Mouse (Mus musculus) left cerebral cortex, adult 18-20 months (tissue): ENCODE measurements around the gene Fbxo6. TPM values are rescaled to one million over a fixed set of nuclear protein-coding genes. Genes with fewer than 3 reads are reported as not detected.
A peak's percentile ranks its signal among the peaks of the same experiment; 100 is the strongest.

ENCODE experiments used
- DNase-seq, 2 experiments: peaks; one replicate each; pipeline ENCODE4 v3.0.0; 2021 to 2022; ENCODE audit warnings: low spot score in 2 of 2, mixed read lengths in 1 of 2
- total RNA-seq, 2 experiments: library from RNA; stranded (reverse); gene quantifications; 2 replicates each; pipeline ENCODE4 v1.2.3; 2021

Gene Fbxo6
- total RNA-seq, 2 experiments from 2014 or later, result 32.1 to 35.3 TPM

DNA sequence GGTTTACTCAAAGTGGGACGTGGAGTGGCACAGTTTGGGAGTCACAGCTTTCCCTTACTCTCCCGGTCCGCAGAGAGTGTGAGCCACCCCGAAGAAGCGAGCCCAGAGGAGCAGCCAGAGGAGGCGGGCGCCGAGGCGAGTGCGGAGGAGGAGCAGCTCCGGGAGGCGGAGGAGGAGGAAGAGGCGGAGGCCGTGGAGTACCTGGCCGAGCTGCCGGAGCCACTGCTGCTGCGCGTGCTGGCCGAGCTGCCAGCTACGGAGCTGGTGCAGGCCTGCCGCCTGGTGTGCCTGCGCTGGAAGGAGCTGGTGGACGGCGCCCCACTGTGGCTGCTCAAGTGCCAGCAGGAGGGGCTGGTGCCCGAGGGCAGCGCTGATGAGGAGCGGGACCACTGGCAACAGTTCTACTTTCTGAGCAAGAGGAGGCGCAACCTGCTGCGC, 12.1 kb upstream of the Fbxo6 start:
- DNase-seq, result peak; percentile 77 to 81

DNA sequence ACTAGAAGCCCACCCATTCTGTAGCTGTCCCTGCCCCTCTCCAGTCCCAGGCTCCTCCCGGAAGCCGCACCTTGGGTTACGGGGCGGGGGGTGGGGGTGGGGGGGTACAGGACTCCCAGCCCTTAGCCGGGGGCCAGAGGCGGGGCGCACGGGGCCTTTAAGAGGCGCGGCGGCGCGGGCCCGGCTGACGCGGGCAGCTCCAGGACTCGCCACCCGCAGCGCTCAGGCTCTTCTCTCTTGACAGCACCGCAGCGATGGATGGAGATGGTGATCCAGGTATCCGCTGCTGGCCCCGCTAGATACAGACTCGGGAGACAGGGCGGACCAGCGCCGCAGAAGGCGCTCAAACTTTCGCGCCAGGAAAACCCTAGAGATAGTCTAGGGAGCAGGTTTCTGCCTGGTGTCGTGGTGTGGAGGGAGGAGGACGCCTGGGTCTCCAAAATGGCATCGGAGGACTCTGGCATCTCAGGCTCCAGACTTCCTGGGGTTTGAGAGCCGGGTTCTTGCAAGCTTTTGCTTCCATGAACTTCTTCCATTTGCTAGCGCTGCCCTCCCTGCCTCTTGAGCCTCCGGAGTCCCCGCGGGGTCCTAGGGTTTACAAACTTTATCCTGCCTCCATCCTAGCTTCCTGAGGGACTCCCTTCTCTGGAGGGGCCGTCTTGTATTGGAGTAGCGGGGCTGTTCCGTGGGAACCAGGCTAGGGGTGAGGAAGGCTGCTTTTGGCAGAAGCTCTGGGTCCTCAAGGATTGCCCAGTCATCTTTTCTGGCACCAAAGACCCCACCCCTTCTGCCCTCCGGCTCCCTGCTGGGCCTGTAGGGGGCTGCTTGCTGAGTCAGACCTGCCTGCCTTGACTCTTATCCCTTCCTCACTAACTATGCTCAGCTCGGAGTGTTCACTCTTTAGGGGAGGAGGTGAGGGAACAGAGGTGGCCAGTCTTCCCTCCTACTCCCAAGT, 8.8 kb upstream of the Fbxo6 start, which contains the start of the genes Fbxo44 and Fbxo2:
Gene Fbxo44 (minus strand): TSS at position 47 of the 955 bp plus-strand sequence.
Gene Fbxo2 (plus strand): TSS at position 186 of the 955 bp plus-strand sequence.
- peak; percentile 55 to 73 for DNase-seq

DNA sequence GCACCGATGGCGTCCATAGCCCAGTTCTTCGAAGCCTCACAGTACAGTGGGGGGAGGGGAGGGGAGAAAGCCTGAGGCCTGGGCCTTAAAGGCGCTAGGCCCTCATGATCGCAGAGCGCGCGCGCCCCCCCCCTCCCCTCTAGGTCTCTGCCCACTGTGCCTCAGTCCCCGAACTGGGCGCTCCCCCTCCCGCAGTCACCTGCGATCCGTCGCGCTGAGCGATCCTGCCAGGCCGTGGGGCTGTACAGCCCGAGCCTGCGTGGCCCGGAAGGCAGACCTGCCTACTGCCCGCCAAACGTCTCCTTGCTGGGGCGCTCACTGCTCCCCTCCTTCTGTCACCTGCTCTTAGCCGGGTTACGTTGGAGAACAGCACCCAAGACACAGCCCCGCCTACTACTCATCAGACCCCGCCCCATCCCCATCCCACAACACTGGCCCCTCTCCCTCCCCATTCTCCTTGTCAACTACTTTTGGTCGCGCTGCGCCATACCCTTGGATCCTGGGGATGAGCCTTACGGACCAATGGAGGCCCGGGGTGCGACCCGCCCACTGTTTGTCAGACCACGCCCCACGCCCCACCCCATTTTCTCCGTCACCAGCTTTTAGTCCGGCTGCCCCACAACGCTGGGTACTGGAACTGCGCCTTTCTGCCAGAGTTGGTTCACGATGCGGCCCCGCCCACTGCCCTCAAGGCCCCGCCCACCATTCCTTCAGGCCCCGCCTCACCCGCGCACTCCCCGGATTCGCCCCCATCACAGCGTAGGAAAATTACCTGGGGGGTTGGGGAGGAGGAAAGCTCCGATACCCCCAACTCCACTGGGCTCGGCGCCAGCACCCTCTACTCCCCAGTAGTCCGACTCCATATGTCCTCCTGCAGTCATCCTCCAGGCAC, 7.8 kb upstream of the Fbxo6 start:
- DNase-seq, result peak; percentile 98

DNA sequence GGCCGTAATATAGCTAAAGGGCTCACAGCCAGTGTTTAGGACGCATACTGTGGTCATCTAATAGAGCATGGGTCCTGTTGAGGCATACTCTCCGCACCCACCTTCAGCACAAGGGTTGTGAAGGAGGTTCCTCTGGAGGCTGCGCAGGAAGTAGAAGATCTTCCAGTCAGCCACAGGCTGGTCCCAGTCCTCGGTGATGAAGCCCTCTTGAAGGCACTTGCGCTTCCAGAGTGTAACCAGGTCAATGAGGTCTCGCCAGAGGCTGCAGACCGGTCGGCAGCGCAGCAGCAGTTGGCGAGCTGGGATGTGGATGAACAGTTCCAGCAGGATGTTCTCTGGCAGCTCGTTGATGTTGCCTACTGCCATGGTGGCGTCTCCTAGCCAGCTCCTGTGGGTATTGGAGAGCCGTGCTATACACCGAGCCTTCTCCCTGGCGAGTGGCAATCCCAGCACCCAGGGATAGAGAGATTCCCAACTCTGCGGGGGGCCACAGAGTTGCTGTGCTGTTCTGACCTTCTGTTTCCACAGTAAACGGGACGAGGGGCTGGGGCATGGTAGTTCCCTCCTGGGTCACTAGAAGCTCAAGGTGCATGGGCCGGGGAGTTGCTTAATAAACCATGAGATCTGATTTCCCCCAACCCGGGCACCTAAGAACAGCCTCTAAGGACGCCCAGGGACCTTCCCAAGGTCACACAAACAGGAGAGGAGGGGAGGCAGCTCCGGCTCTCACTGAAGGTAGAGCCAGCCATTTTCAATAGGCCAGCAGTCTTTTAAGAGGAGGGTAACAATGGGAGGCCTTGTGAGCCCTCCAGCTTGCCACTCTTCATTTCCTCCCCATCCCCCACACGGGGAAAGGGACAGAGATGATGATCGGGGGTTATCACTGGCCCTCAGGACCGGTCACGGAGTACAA, 6.8 kb upstream of the Fbxo6 start:
- DNase-seq, result peak; percentile 46 to 50

DNA sequence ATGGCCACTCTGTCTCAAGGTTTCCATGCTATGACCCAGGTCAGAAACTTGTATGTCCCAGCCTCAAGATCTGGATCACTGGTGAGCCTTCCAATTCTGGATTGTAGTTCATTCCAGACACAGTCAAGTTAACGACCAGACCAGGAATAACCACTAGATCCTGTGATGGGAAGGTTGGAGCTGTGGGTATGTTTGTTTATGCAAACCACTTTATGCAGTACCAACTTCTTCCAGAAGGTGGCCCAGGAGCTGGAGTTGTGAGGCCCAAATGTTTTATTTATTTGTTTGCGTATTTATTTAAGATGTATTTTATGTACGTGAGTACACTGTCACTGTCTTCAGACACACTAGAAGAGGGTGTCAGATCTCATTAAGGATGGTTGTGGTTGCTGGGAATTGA, 3.0 kb upstream of the Fbxo6 start:
- peak in 1 of 2 experiments; percentile 72 for DNase-seq

DNA sequence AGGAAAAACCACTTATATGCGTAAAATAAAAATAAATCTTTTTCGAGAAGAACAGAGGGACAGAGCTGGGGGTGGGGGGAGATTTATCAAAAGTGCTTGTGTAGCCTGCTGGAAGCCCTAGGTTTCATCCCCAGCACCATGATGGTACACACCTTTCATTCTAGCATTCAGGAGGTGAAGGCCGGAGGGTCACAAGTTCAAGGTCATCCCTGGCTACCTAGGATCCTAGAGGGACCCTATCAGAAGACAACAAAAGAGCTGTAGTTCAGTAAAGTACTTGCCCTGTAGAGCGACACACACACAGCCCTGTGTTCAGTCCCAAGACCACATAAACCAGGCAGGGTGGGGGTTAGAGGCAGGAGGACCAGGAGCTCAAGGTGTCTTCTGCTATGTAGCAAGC, 2.1 kb upstream of the Fbxo6 start:
- DNase-seq, result no peak

DNA sequence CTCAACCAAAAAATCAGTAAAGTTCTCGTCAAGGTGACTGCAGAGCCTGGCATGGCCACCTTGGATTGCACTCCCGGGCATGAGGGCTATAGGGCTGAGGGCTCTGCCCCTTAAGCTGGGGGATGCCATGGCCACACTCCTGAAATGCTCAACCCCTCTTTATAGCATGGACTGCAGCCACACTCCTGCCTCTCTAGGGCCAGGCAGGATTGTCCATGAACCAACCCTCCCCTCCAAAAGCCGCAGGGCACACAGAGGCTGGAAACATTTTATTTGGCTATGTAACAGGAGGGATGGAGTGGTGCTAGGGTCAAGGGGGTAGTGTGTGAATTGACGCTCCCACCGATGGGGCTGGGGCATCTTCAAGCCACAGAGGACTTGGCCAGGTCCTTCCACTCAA, 607 bp upstream of the Fbxo6 start:
- DNase-seq, result no peak

DNA sequence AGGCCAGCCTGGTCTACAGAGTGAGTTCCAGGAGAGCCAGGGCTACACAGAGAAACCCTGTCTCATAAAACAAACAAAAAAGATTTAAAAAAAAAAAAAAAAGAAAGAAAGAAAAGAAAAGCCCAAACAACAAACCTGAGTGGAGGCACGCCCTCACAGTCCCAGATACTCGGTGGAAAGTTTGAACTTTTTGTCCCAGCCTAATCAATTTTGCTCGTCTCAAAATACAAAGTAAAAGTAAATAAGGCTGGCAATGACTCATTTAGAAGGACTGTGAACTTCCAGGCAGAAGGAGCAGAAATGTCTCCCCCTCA, 1.0 kb downstream of the Fbxo6 start:
- no peak for DNase-seq

DNA sequence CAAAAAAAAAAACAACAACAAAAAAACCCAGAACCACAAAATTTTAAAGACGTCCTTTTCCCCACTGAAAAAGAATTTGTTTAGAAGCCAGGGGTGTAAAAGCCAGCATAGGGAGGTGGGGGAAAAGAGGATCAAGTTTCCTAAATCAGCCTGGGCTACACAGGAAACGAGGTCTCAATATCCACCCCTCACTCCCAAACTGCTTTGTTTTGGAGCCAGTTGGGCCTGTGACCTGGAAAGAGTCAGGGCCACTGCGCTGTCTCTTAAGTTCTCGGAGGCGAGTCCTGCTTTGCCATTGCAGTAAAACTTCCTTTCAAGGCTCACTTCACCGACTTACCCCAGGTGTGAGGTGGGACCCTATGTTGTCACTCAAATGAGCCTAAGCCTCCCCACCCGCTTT, 1.7 kb downstream of the Fbxo6 start:
- no peak for DNase-seq

DNA sequence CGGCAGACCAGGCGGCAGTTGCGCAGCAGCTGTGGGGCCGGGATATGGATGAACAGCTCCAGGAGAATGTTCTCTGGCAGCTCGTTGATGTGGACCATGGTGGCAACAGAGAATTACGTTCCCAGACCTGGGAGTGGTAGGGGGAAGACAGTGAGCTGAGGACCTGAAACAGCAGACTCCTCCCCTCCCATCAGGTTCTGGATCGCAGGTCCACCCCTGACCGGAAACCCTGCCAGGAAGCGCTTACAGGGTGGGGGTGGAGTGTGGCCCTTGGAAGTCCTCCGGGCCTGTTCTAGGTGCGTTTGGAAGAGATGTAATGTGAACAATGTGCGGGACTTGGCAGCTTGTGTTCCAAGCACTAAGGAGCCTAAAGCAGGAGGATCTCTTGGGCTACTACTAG, 2.4 kb downstream of the Fbxo6 start:
- DNase-seq, result no peak

DNA sequence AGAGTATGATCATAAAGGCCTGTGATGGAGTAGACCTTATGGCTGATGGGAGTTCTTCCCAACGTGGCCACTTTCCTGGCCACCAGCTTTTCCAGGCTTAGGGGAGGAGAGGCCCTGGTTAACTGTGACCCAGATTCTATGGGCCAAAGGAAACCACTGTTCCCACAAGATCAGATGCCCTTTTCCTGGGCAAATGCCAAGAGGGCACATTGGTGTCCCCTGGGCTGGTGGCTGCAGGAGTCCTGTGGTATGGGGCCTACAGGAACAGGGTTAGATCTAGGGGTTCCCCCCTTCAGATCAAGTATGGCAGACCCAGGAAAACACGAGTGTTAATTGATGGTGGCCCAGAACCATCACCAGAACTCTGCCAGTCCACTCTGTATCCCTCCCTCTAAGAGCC, 4.2 kb downstream of the Fbxo6 start:
- DNase-seq, result no peak

DNA sequence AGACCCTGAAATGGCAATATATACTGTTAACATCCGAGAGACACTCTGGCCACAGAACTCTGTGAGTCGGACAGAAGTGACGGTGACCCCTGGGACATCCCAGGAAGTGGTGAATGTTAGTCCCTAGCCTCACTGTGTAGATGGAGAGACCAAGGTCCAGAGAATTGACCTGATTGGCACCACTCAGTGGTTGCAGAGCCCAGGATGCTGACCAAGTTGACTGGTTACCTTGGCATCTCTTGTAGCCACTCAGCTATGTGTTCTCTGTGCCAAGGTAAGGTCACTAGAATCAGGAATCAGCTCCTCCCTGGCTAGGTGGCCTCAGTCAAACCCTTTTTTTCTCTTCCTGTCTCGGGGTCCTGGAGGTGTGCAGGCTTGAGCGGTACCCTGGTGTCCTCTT, 8.2 kb downstream of the Fbxo6 start:
- no peak for DNase-seq

DNA sequence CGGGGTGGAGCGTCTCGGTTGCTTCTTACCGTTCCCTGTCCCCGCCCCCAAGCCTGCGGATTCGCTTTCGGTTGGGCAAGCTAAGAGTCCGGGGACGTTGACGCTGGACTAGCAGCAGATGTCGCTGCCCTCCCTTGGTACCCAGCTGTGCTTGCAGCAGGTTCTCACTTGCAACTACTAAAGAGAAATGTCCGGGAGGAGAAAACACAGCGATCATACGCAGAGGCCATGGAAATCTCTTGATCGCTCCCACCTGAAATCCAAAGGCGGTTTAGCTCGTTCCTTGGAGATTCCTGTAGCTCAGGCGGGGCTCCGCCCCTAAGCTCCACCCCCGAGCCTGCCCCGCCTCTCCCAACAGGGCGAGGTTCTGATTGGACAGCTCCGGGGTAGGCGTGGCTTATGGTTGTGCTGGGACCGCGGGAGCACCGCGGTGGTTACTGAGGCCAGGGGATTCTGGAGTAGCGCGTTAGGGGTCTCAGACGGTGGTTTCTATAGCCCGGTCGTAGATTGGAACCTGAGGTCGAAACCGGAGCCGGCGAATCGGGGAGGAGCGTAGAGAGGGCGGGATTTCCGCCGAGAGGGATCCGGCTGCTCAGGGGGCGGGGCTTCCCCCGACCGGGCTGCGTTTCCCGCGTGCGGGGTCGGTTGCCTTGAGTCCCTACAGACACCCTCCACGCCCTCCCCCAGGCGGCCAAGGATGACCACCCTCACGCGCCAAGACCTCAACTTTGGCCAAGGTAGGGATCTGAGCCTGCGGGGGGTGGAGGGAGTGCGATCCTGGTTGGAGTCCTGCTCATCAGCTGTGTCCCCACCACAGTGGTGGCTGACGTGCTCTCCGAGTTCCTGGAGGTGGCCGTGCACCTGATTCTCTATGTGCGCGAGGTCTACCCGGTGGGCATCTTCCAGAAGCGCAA, 11.6 kb downstream of the Fbxo6 start:
- peak; percentile 86 to 91 for DNase-seq

DNA sequence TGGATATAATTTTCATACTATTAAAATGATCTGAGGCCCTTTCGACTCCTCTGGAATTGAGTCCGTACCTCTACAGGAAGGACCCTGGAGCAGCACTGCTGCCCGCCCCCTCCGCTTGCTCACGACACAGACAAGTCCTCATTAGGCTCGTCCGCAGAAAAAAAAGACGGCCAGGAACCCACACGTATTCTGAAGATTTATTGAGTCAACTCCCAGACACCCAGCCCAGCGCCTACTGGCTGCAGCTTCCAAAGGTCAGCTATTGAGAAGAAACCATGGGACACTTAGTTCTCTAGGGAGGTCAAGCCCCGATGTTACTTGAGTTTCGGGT, 12.2 kb downstream of the Fbxo6 start:
- no peak for DNase-seq

DNA sequence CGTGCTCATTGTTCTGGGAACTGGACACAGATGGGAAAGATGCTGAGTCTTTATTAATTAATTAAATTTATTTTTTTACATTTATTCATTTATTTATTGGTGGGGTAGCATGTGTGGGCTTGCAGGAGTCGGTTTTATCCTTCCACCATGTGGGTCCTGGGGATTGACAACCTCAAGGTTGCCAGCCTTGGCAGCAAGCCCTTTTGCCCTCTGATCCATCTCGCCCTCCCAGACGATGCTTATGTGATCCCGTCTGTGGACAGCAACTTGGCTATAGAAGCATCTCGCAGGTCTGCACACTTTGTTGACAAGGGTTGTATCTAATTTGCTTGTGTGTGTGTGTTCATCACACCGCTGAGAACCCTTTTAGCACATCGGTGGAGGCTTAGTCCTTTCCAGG, 14.4 kb downstream of the Fbxo6 start:
- DNase-seq, result no peak

DNA sequence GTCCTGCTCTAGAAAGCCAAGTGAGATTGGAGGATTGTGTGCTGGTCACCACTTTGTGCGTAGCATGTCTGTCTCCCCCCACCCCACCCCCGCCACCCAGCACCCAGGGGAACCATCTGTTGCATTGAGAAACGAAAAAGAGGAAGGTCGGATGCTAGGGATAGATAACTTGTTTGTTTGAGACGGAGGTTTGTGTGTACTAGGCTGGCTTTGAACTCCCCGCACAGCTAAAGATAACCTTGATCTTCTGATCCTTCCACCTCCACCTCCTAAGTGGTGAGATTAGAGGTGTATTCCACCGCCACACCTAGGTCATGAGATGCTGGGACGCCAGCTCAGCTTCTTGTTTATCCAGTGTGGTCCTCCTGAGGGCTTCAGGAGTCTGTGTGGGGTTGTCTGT, 17.0 kb downstream of the Fbxo6 start:
- DNase-seq, result no peak

DNA sequence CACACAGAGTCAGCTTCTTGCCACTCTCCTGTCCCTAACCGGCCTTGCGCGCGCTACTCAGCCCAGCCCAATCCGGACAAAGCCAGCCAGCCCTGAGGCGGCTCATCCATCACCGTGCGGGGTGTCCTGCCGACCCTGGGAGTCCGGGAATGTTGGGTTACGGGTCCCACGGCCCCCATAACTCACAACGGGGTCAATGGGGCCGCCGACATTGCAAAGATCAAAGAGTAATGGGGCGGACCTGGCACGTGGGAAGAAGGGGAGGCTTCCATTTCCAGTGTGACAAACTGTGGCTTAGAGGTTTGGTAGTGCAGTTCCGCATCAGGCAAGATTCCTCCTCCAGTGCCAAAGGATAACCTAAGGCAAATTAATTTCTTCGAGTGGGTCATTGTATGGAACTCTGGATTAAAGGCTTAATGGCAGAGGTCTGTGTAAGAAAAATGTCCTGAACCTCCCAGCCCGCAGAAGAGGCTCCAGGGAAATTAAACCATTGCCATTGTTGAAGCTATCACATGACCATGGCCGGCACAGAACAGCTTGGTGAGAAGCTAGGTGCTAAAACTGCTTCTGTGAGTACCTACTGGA, 20.4 kb downstream of the Fbxo6 start:
- DNase-seq, result no peak

DNA sequence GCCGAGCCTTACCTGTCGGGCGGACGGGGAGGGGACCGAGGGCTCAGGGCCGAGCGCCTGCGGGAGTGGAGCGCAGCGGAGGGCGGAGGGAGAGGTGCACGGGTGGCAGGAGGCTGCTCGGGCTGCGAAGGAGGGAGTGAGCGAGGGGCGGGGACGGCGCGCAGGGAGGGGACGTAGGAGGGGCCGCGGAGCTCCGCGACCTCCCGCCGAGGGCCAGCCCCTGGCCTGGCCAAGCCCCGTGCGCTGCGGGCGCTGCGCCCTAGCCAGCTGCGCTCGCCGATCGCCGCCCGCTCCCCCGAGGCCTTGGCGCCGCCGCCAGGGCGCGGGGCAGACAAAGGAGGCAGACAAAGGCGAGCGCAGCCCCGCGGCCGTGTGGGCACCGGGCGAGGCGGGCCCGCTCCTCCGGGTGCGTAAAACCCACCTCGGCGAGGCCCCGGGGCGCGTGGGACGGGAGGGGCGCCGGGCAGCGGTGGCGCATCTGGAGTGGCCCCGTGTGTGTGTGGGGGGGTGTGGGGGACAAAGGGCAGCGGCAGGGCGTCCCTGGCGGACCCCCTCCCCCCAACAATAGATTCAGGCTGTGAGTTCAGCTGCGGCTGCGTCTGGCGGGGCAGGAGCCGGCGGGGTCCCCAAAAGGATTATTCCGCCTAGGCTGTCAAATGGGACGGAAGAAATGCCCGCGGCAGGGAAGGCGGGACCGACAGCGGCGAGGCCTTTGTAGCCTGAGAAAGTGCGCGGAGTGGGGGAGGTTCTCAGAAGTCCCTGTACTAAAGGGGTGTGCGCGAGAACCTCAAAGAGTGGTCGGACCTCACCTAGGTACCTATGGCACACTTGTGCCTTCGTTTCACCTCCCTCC, 21.2 kb downstream of the Fbxo6 start, which contains the start of gene Draxin:
Gene Draxin (minus strand): TSS at position 138 of the 853 bp plus-strand sequence.
- DNase-seq, result no peak

DNA sequence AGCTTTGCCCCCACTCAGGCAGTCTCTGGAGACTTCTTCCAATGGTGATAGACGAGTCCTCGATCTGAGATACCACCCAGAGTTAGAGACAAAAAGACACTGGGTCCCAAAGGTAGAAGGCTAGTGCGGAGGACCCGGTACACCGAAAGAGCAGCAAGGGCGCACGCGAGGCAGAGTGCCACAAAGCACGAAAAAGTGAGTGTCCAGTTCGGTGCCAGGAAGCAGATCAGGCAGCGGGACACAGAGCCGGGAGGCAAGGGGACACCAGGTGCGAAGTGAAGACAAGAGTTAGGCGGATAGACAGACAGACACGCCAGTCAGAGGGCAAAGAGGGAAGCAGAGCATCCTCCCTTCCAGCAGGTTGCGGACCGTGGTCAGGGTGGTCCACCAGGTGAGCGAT, 21.8 kb downstream of the Fbxo6 start, which contains the start of gene Mad2l2:
Gene Mad2l2 (plus strand): TSS at position 252 of the 400 bp plus-strand sequence.
- no peak for DNase-seq
